Mouse (Mus musculus): ENCODE data around the gene Nav2.

- TF ChIP-seq CTCF (conservative IDR thresholded peaks at IDR 0.05; ENCODE audit: low read length) (peak; percentile 81), NANOG (IDR thresholded peaks at IDR 0.05; ENCODE audit: borderline replicate concordance, low read length) (no peak)
Observed at GRCm38 (mm10) chr7:48938190-48938589, 29.7 kb downstream of the Nav2 start.

Measured in E14TG2a.4 (cell line).